Mouse (Mus musculus) NIH3T3 (cell line): Measurements from ENCODE around the gene 1700017N19Rik.
"Not testable (repeated sequence)": the region's sequence is repeated elsewhere in the genome, so short reads cannot be mapped to it uniquely, and the experiment has no call there.

Experiments used
- DNase-seq: peaks from one replicate; pipeline ENCODE4 v3.0.0-alpha.2; 2012; ENCODE audit warnings: low read depth

Gene 1700017N19Rik

DNA sequence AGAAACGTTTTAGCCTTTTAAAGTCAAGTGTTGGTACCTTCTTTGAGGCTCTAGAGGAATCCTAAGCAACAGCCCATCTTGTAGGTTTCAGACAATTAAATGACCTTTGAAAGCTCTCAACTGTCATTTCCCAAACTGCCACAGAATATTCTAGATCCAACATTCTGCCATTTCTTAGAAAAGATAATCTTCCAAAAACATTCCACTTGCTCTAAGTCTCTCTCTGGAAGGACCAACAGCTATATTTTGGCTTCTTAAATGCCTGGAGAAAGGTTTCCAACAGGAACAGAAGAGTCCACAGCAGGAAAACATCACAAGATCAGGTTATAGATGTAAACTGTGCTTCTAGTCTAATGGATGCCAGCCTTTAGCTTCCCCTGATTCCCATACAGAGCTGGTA is at the start of gene 1700017N19Rik, which contains the start of gene 4930430F08Rik:
1700017N19Rik (plus strand) TSS at position 162 of the 400 bp plus-strand sequence.
4930430F08Rik (minus strand) TSS at position 101 of the 400 bp plus-strand sequence.
- no peak for DNase-seq

DNA sequence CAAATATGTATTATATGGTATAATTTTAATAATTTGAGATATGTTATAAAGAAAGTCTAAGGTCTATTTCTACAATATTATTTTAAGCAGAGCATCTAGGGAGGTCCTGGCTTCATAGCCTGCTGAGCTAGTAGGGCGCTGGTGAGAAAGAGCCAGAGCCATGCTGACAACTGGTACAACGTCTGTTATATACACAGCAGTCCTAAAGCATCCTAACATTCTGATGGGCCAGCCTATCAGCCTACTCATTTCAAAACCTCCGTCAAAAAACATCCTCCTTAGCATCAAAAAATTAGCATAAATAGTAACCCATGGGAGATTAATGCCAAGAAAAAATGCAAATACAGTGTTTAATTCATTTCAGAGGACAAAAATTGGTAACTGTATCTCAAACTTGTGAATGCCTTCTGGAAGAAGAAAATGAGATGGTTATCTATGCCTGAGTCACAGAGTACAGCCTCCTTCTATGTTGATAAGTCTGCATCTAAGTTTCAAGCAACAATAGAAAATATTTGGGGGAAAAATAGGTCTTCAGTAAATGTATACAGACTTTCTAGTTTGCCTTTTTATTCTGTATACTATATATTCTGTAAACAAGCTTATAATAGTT is 33.6 kb upstream of the 1700017N19Rik start:
- no peak for DNase-seq

DNA sequence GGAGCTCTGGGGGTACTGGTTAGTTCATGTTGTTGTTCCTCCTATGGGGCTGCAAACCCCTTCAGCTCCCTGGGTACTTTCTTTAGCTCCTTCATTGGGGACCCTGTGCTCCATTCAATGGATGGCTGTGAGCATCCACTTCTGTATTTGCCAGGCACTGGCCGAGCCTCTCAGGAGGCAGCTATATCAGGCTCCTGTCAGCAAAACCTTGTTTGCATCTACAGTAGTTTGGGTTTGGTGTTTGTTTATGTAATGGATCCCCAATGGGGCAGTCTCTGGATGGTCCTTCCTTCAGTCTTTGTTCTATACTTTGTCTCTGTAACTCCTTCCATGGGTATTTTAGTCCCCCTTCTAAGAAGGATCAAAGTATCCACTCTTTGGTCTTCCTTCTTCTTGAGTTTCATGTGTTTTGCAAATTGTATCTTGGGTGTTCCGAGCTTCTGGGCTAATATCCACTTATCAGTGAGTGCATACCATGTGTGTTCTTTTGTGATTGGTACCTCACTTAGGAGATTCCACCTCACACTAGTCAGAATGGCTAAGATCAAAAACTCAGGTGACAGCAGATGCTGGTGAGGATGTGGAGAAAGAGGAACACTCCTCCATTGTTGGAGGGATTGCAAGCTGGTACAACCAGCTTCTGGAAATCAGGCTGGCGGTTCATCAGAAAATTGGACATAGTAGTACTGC is 29.9 kb upstream of the 1700017N19Rik start:
- DNase-seq = not testable (repeated sequence)

DNA sequence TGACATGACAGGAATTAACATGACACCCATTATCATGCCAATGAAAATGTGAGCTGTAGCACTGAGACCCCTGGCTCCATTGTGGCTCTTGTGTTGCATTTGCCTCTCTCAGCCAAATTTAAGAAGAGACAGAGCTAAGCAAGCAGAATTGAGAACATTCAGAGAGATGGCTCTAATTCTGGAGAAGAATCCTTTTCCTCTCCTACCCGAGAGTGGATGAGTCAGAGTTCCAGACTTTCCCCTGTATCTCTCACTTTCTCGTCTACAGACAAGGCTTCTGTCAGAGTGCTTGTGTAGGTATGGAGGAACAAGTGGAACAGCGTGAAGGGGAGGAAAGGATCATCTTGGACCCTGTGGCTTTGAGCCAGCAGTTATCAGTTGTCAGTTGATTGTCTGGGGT is 26.2 kb upstream of the 1700017N19Rik start:
- DNase-seq = no peak

DNA sequence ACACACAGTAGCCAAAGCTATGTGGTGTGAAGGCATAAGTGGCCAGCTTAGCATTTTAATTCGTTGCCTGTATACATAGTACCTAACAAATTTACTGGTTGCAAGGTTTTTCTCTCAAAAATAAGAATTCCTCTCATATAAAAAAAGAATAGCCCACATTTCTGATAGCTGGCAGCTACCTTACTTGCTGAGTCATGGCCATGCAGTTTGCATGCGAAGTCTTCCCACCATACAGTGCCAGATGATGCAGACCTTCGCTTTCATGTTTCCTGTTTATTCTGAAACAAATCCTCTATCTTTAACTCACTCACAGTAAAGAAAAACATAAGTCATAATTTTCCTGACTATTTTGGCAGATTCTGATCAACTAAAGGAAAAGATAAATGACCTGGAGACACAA is 18.6 kb upstream of the 1700017N19Rik start:
- peak; percentile 61 for DNase-seq

DNA sequence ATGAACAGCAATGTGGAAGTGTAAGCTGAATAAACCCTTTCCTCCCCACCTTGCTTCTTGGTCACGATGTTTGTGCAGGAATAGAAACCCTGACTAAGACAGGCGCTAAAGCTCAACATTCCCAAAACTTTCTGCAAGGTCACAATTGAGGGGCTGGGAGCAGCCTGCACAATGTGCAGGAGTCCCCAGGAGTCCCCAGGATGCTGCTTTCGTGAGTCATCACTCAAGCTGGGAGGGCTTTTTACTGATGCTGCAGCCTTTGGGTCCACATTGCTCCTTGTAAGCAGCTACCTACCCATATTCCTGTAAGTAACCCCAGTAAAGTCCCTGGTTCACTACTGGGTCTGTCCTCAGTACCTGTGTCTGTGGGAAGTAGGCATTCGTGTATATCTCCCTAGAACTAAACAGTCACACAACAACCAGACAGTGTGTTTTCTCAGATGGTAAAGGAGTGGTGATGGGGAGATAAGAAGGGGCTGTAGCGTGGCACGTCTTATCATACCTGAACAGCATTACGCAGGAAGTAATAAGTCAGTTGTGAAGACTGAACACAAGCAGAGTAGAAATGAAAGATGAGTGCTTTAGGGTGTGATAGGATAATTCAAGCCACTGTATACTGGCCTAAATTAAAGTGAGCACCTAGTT is 15.7 kb upstream of the 1700017N19Rik start:
- DNase-seq = no peak

GRCm38 (mm10) chr10:100575294-100575693 is 15.0 kb upstream of the 1700017N19Rik start:
- no peak for DNase-seq

DNA sequence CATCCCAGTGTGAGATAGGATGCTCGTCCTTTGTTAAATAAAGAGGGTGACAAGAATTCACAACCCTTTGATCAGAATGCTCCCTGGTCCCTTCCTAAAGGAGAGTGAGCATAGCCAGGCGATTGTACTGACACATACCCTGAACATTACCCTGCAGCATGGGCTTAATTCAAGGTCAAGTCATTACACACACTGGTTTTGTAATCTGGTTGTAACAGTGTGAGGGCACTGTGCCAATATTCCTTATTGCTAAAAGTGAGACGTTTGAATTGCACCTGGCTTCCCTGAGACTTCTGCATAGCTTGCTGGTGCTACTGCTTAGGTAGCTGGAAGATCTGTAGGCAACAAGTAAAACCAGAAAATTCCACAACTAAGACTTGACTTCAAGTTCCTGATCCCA is 6.1 kb upstream of the 1700017N19Rik start:
- no peak for DNase-seq

GRCm38 (mm10) chr10:100588524-100588923 is 1.8 kb upstream of the 1700017N19Rik start:
- no peak for DNase-seq

DNA sequence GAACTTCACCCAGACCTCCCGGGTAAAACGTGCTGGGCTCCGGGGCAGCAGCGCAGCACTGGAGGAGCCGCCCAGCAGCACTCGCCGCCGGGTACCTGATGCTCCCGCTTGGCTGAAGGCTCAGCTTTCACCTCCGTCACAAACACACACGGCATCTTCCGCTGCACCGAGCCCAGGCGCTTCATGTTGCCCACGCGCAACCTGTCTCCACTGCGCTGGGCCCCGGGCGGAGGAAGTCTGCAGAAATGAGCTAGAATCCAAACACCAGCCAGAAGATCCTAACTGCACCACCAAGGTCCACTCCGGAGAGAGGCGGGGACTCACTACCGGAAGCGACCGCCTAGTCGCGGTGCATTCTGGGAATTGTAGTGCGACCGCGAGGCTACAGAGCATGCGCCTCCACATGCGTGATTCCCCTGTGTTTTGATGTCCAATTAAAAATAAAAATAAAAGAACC is 1.3 kb upstream of the 1700017N19Rik start:
- DNase-seq = peak; percentile 96

DNA sequence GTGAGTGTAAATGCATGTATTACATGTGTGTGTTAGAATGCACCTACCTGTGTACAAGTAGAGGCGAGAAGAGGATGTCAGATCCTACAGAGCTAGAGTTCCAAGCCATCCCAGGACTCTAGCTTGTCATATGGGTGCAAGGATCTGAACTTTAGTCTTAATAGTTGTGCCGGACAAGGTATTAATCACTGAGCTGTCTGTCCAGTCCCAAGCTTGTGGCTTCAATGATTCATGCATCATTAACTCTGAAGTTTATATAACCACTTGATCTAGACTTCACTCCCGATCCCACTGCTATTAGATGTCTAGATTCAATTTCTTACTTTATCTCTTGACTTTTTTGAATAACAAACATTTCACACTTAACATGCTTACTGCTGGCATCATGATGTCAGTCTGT is 8.1 kb downstream of the 1700017N19Rik start:
- no peak for DNase-seq

GRCm38 (mm10) chr10:100603511-100603910 is 13.2 kb downstream of the 1700017N19Rik start:
- DNase-seq = no peak

GRCm38 (mm10) chr10:100604254-100604653 is 14.0 kb downstream of the 1700017N19Rik start:
- peak; percentile 11 for DNase-seq

DNA sequence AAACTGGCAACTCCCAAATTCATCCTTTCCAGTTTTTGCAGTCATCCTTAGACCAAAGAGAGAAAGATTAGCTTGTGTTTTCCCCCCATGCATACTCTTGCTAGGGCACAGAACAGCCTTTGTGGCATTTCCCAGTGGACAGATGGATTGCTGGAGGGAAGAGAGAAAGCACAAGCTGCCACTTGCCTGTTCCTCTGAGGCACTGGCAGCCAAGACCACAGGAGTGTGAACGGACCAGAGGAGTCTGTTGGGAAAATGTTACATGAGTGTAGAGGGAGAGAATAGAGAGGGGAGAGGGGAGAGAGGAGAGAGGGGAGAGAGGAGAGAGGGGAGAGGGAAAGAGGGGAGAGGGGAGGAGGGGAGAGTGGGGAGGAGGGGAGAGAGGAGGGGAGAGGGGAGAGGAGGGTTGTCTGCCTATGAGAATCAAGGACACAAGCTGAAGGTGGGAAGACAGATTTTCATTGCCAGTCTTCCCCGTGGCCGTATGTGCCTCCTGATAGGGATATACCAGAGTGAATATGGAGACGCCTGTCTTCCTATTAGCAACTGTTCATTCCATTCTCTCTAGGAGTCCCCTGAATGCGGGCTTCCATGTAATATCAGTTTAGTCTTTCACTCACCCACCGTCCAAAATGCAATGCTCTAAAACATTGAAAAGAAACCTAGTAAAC is 27.1 kb downstream of the 1700017N19Rik start:
- DNase-seq = no peak

DNA sequence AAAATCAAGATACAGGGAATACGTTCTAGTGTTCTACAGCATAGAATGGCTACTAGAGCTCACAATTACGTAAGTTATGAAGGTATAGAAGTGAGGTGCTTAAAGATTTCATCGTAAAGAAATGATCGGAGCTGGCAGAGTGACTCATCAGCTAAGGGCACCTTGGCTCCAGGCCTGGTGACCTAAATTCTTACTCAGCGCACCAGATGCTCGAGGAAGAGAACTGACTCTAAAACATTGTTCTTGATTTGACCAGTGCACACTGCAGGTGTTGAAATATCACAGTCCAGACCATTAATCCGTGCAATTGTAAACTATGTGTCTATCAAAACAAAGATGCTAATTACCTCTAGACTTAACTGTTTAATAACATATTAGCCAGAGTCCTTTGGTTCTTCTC is 29.2 kb downstream of the 1700017N19Rik start:
- peak; percentile 40 for DNase-seq

DNA sequence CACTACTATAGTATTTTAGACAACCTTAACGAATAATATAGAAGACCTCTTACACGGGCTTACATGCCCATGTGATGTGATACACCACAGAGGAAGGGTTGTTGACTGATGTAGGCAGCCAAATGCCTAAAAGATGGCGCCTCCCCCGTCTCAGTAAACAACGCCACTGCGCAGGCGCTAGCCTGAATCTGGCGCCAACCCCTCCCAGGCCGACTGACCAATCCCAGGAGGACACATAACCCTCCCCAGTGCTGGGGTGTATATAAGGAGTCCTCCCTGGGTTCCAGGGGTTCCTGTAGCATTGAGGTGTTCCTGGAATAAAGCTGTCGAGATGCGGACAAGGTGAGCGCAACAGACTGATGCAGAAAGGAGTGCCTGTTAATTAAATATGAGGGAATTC is 29.8 kb downstream of the 1700017N19Rik start:
- no peak for DNase-seq

DNA sequence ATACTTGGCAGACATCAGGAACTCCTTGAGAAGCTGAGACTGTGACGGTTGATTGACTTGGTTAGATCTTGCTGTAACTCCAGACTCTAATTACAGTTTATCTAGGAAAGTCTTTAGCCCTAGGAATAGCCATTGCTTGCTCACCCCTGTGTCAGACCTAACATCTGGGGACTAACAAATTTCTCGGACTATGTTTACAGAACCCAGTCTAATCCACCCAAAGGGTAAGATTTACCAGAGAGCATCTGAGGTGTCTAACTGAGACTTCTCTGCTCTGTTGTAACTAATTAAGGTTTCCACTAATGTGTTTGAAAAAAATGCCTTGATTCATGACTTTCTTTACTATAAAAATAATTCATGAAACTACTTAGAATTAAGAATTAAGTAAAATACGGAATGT is 32.2 kb downstream of the 1700017N19Rik start:
- DNase-seq = no peak

DNA sequence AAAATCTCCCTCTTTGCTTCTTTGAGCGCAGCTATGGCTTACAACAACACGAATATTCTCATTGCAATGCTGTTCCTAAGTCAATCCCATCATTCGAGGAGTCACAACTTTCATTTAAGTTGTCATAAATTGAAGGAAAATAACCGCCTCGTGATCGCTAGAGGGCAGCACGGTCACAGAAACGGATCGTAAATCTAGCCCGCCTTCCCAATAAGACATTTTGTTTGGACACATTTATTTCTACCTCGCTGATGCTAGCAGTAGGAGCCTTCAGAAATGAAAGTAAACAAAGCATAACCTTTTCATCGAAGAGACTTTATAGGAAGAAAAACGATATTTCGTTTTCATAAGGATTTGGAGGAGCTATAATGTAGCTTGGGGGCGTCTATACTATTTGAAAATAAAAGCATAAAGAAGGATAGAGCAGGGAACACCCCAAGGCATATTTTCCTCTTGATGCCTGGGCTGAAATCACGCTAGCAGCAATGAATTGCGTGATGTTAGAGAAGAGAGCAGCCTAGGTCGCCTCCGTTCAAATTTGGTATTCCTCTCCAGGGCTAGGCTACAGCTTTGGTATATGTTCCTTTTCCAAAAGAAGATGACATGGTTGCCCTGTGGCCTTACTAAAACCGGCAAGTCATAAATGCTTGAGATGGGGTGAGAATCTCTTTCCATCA is 39.6 kb downstream of the 1700017N19Rik start:
- DNase-seq = peak; percentile 82

DNA sequence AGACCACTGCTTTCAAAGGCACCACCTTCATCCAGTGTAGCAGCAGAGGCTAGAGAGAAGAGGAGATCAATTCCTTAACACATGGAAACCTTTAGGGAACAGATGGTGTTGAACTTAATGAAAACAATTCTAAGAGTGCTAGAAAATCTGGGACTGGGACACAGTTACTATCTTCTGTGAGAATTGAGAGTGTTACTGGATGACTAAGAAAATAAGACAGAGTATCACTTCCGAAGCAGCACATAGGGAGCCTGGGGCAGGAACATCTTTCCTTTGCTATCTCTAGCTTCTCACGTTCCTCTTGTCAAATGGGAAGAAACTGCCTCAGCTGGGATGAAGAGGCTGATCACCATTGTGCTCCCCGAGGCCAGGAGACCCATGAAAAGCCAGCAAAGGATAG is 52.6 kb downstream of the 1700017N19Rik start:
- no peak for DNase-seq

DNA sequence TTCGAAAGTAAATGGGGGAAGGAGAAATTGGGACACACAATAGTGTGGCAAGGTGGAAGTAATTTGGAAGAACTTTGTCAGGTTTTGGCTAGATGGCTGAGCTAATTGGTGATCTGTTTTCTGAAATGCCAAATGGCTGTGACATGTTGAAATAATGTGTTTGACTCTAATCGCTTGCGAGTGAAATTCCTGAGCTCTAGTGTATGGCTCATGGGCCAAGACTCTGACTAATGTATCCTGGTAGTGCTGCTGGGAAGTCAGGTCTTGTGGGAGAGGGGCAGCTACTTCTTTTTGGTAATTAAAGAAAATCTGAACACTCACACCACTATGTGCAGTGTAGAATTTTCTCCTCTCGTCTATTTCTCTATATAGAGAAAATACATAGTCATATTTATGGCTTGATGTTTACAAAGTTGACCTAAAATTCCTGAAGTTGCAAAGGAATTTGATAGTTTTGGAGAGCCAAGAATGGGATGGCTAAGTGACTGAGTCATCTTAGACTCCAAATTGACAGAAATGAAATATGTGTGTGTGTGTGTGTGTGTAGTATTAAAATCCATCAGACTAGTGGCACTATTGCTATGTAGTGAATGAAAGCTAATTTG is 55.1 kb downstream of the 1700017N19Rik start:
- DNase-seq = peak; percentile 28

DNA sequence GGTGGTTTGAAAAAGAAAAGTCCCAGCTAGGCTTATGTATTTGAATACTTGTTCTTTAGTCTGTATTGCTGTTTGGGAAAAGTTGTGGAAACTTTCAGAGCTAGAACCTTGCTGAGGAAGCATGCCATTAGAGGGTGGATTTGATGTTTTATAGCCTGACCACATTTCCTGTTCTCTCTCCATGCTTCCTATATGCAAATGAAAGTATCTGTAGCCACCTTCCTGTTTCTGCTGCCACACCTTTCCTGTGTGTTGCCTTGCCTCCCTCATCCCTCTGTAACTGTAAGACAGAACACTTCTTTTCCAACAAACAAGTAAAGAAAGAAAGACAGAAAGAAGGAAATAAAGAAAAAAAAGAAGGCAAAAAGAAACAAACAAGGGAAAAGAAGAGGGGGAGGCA is 63.9 kb downstream of the 1700017N19Rik start:
- DNase-seq = no peak
